Mouse (Mus musculus) ES-E14 (cell line): ENCODE measurements at regions not wholly inside any gene's neighbourhood (a gene's known extent, or its start where the extent isn't known, plus 50 kb on each side); places are given as distances from the start of the nearest gene placed in this dataset.

Experiments
- HCFC1 ChIP-seq: IDR thresholded peaks from 2 replicates; pipeline ENCODE4 v1.6.1; 2012; ENCODE audit warnings: low read length, inconsistent platforms, borderline replicate concordance; ENCODE audit not compliant: insufficient read depth
- ZNF384 ChIP-seq: IDR thresholded peaks from 2 replicates; pipeline ENCODE4 v1.6.1; 2012; ENCODE audit warnings: low read depth, low read length, inconsistent platforms

- TF ChIP-seq ZNF384 (no peak), HCFC1 (no peak)
Observed at GRCm38 (mm10) chr3:149116604-149117003, 126.2 kb upstream of the Adgrl2 start.
